Mouse (Mus musculus) urinary bladder, adult 18-20 months (tissue): ENCODE results near the gene Glrx.
"Not testable (repeated sequence)": the region's sequence is repeated elsewhere in the genome, so short reads cannot be mapped to it uniquely, and the experiment has no call there.

ENCODE experiments used
- DNase-seq, 2 experiments: peaks; one replicate each; pipeline ENCODE4 v3.0.0; 2022; ENCODE audit warnings: low spot score in 2 of 2, mixed read lengths in 2 of 2

The Glrx gene

DNA sequence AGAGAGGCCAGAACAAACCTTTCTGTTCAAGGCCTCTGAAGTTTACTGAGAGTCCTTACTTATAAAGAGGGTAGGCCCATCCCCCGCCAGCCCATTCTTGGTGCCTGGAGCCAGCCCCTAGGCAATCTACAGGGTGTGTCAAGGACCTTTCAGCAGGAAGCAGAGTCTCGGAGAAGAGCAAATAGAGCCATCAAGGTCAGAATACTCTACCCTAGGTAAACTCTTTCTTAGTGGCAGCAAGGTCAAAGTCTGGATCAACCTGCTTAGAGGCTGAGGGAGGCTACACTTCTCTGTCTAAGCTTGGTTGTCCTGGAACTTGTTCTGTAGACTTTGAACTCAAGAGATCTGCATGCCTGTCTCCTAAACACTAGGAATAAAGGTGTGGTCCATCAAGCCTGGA lies 4.2 kb upstream of the Glrx start:
- no peak for DNase-seq

- DNase-seq, result no peak
Measured at GRCm38 (mm10) chr13:75838506-75838905, 1.2 kb upstream of the Glrx start.

GRCm38 (mm10) chr13:75840752-75841285 lies 1.2 kb downstream of the Glrx start:
- no peak for DNase-seq

DNA sequence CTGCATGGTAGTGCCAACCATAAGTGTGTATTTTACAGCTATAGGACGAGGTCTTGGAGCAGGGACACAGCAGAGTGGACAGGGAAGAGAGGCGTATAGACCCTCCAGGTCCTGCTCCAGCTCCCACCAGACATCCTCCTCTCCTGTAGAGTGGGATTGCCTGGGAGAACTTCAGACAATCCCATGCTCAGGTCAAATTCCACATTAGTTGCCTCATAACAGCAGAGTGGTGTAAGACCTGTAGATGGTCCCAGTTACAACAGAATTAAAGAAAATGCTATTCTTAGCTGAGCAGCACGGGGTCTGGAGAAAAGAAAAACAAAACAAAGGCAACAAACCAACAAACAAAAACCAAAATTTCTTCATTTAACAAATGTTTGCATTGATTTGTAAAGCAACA lies 2.3 kb downstream of the Glrx start:
- DNase-seq, result no peak

DNA sequence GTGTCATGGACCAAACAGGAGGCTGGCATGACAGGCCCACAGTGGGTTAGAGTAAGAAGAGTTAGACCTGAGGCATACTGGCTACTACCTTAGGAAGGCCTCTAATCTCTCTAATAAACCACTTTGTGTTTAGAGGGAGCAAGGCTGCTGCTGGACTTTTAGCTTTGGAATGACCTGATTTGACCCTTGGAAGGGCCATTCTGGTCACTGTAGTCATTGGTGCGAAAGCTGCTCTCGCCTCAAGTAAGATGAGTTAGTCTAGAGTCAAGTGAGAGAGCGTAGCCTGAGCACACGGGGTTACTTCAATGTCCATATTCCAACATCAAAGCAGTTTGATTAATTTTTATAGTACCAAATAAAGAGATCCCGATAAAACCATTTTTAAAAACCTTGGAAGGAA lies 3.7 kb downstream of the Glrx start:
- DNase-seq, result no peak

DNA sequence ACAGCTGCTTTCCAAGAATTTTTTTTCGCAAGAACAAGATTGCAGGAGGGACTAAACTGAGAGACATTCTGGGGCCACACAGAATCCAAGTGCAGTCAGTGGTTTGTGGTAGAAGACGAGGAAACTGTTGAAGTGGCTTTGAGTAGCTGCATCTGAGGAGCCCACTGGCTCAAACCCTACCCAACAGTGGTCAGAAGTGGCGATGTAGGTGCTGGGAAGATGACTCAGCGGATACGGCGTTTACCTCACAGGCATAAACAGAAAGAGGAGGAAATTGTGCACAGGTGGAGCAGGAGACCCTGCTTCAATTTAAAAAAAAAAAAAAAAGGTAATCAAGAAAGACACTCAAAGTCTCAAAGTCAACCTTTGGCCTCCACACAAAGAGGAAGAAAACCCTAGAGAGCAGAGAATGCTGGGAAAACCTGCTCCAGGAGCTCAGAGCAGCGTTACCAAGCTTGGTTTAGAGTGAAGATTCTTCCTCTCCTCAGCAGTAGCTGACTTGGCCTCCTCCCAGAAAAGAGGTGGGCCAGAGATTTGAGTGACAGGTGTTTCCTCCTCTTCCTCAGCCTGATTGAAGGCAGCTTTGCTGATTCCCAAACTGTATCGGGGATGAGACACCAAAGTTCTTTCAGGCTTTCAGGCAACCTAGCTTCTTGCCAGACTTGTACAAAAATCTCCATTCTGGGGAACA lies 4.5 kb downstream of the Glrx start:
- no peak for DNase-seq

- DNase-seq, result no peak
Measured at GRCm38 (mm10) chr13:75844833-75845518, 5.3 kb downstream of the Glrx start.

DNA sequence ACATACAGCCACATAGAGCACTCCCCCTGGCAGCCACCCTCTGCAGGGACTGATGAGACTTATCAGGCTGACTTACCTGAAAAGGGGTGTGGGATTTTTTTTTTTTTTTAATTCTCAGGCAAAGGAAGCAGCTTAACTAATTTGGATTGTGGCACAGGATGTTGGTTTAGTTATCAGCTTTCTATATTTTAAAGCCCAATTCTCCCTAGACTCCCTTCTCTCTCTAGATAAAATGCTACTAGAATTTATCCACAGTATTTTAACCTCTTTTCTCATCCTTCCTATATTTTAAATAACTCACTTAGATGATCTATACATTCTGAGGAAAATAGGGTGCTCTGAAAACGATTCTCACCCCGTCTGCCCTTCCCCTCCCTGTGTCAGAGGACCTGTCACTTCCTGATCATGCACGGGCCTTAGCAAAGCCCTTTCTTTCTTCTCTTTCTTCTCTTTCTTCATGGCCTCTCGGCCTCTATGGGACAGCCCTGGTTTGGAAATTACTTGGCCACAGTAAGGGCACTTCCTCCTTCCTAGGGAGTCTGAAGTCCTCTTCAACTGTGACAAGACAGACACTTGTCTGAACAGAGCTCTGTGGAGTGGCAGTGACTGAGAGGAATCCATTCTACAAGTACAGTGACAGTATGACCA lies 6.0 kb downstream of the Glrx start:
- no peak for DNase-seq

GRCm38 (mm10) chr13:75847027-75847426 lies 7.4 kb downstream of the Glrx start:
- DNase-seq, result no peak

DNA sequence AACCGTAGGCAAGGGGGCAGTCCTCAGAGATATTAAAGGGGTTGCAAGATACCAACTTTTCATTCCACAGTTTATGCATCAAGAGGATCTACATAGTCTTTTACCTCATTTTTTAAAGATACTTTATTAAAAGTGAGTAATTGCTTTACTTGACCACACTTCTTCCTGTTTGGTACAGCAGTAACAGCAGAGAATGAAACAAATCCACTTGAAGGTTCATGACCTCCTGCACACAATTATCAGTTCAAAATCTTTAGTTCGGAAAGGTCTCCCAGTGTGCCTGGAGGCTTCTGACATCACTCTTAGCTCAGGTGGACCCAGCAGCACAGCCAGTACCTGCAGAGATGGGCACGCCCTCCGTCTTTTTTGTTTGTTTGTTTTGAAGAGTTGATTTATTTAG lies 12.4 kb downstream of the Glrx start:
- no peak for DNase-seq

GRCm38 (mm10) chr13:75853118-75853517 lies 13.4 kb downstream of the Glrx start:
- no peak for DNase-seq

- DNase-seq, result no peak
Measured at GRCm38 (mm10) chr13:75859264-75859844, 19.7 kb downstream of the Glrx start.

DNA sequence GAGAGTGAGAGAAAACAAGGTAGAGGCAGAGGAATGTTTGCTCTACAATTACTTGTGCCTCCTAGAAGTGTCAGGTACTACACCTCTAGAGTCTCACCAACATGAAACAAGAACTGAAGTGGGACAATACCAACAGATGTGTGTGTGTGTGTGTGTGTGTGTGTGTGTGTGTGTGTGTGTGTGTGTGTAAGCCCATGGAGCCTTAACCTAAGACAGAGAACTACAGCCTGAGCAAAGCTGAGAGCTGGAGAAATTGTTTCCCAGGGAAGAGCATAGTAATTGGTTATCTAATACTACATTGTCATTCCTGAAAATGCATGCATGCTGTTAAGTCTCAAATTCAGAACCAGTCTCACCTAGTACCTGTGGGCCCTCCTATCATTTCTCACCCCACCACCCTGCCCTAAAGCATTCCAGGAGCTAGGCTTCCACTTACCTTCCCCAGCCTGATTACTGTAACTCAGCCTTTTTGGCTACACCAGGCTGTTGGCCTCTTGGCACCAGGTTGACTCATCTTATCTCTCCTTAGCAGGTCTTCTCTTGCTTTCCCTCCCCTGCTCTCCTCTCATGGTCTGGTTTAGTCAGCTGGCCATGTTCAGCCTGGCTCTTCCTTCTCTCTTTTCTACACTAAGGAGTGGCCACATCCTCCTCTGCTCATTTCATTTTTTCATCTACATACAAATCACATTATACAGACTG lies 26.0 kb downstream of the Glrx start:
- DNase-seq, result no peak

DNA sequence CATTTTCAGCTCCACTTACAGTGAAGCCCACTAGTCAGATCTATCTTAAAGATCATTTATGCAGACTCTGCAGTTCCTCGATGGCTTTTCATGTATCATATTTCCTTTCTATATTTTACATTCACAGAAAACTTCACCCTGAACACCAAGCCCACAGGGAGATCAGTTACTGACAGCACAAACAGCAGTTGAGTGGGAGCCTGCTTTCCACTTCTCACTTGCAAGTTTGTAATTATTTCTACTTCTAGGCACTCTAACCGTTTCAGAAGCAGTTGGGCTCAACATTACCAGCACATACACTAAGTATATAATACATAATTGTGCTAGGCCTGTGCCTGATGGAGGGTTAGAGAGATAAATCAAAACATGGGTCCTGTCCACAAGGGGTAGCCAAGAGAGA lies 28.2 kb downstream of the Glrx start:
- DNase-seq, result no peak

- no peak for DNase-seq
Measured at GRCm38 (mm10) chr13:75874608-75875376, 35.1 kb downstream of the Glrx start.

GRCm38 (mm10) chr13:75876188-75876587 lies 36.5 kb downstream of the Glrx start:
- DNase-seq, result not testable (repeated sequence)

- no peak for DNase-seq
Measured at GRCm38 (mm10) chr13:75876592-75876991, 36.9 kb downstream of the Glrx start.

DNA sequence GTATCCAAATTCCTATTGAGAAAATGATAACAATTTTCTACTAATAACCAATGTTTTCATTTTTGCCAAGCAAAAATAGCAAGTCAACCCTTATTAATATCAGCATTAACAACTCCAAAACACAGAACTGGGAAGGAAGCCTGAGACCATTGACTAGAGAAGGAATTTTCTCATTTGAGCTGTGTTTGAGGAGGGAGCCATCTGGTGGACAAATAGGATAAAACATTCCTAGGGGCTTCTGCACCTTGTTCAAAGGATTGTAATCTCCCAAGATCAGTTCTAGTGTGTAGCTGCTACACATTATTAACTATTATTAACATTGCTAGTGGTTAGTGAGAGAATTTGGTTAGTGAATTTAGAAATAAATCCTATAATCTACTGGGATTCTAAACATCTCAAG lies 38.2 kb downstream of the Glrx start:
- DNase-seq, result no peak

- DNase-seq, result no peak
Measured at GRCm38 (mm10) chr13:75879756-75880155, 40.1 kb downstream of the Glrx start.

DNA sequence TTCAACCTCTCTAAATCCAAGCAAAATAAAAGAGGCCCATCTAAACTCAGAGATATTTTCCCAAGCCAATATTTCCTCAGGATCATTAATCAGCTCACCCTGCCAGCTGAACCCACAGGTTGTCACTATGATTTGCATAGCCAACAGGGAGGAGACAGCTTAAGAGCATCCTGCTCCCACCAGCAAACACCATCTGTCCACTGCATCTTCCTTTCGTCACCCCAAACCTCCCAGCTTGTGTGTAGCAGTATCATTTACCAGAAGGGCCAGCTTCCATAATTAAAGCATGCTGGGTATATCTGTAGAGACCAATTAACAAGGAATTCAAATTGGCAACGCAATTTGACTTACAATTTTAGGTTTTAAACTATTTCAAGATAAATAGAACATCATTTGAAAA lies 40.8 kb downstream of the Glrx start:
- DNase-seq, result no peak

- no peak for DNase-seq
Measured at GRCm38 (mm10) chr13:75883792-75884191, 44.1 kb downstream of the Glrx start.
